Mouse (Mus musculus) hindbrain, embryonic 12.5 days (tissue): Measurements from ENCODE around the gene Alk. TPM values are rescaled to one million over a fixed set of nuclear protein-coding genes. Genes with fewer than 3 reads are reported as not detected.

Experiments used
- ATAC-seq: fragments of 200-750 bp; cut with Nextera tagmentation; 2 replicates; pipeline ENCODE4 v1.8.0; 2017; ENCODE audit warnings: moderate TSS enrichment; ENCODE audit not compliant: low FRiP score
- H3K27ac ChIP-seq: fragments of 300-500 bp; sonication (generic); 2 replicates; pipeline ENCODE4 v1.5.1; 2016; ENCODE audit warnings: mild to moderate bottlenecking
- H3K27me3 ChIP-seq: fragments of 300-500 bp; sonication (generic); 2 replicates; pipeline ENCODE4 v1.6.1; 2016; ENCODE audit warnings: mild to moderate bottlenecking
- H3K36me3 ChIP-seq: fragments of 300-500 bp; sonication (generic); 2 replicates; pipeline ENCODE4 v1.6.1; 2016; ENCODE audit warnings: mild to moderate bottlenecking
- H3K4me1 ChIP-seq: fragments of 300-500 bp; sonication (generic); 2 replicates; pipeline ENCODE4 v1.6.1; 2016
- H3K4me2 ChIP-seq: fragments of 300-500 bp; sonication (generic); replicated peaks from 2 replicates; pipeline ENCODE4 v1.6.1; 2016; ENCODE audit warnings: mild to moderate bottlenecking
- H3K4me3 ChIP-seq: fragments of 300-500 bp; sonication (generic); 2 replicates; pipeline ENCODE4 v1.5.1; 2016; ENCODE audit warnings: mild to moderate bottlenecking
- H3K9ac ChIP-seq: fragments of 300-500 bp; sonication (generic); 2 replicates; pipeline ENCODE4 v1.6.1; 2016; ENCODE audit warnings: mild to moderate bottlenecking, moderate library complexity
- H3K9me3 ChIP-seq: fragments of 300-500 bp; sonication (generic); replicated peaks from 2 replicates; pipeline ENCODE4 v1.6.1; 2016; ENCODE audit warnings: mild to moderate bottlenecking
- WGBS: fragments of 180-500 bp; shearing (Covaris S2); methylation state at CpG from one replicate; pipeline ENCODE4 v1.1.7; 2016; 5-methylcytosine and 5-hydroxymethylcytosine counted together
- polyA plus RNA-seq: library from polyadenylated mRNA; unstranded; fragments of >200 nt; fragmentation: Nextera tagmentation; extraction: Ambion mirVana; gene quantifications from 2 replicates; pipeline ENCODE4 v1.2.1, GENCODE M21; 2016

The Alk gene
- polyA plus RNA-seq, 1 experiment from 2014 or later = 2.2 TPM

DNA sequence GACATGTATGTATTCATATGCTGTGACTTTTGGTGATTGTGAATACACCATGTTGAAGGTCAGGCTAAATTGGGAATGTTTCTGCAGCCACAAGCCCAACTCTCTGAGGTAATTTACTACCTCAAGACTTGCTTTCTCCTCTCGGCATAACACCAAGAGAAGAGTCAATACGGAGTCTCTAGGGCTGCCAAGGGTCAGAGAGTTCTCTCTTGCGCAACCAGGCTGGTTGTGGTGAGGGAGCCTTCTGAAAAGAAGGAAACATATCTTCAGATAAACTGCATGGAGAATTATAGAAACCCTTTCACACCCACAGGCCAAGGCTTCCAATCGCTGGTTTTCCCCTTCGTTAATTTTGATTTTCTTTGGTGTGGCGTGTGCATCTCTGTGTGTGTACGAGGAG, 649.4 kb downstream of the Alk start:
- Histone ChIP-seq H3K4me1 (no peaks in the 10 kb centered on the region), H3K9me3 (no peaks in the 10 kb centered on the region), H3K4me3 (no peak overlapping the region), H3K9ac (no peak overlapping the region), H3K4me2 (no peak overlapping the region), H3K27ac (no peak overlapping the region), H3K36me3 (no peaks in the 10 kb centered on the region), H3K27me3 (no peaks in the 10 kb centered on the region)
- 88% methylated on average over 7 of the region's 7 CpGs for WGBS
- no peak for ATAC-seq

- Histone ChIP-seq H3K27ac (no peak overlapping the region), H3K4me3 (no peak overlapping the region), H3K9me3 (no peaks in the 10 kb centered on the region), H3K4me1 (no peaks in the 10 kb centered on the region), H3K36me3 (no peaks in the 10 kb centered on the region), H3K9ac (no peak overlapping the region), H3K27me3 (no peaks in the 10 kb centered on the region), H3K4me2 (no peak overlapping the region)
- WGBS = 61% methylated on average over 15 of the region's 15 CpGs
- ATAC-seq = peak; percentile 64
Measured at GRCm38 (mm10) chr17:71954217-71954844, 650.1 kb downstream of the Alk start.

GRCm38 (mm10) chr17:71950968-71951367, 653.5 kb downstream of the Alk start:
- H3K9me3 ChIP-seq = no peaks in the 10 kb centered on the region
- WGBS = 47% methylated on average over 5 of the region's 5 CpGs
- 0 out of 2 replicates have a peak, but pooled peaks cover 2% of the 10 kb centered on the region for H3K27me3 ChIP-seq
- peaks cover 10% of the 10 kb centered on the region for H3K4me1 ChIP-seq
- no peak overlapping the region for H3K27ac ChIP-seq
- no peak for ATAC-seq
- H3K9ac ChIP-seq = no peak overlapping the region
- no peak overlapping the region for H3K4me3 ChIP-seq
- no peaks in the 10 kb centered on the region for H3K36me3 ChIP-seq
- no peak overlapping the region for H3K4me2 ChIP-seq

DNA sequence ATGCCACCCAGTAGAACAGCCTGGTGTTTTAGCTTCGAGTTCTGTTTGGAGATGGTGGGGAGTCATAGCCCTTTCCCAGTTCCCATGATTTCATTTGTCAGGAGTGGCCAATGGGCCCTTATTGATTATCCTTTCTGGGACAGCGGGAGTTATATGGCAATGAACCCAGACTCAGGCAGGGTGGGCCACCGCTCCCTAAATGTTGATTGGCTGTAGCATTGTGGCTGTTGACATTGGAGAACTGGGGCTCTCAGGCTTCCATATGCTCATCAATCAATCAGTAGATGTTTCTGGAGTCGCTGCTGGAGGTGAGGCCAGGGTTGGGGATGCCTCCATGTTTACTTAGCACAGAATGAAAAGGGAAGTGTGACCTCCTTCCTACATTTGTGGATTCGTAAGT, 655.7 kb downstream of the Alk start:
- Histone ChIP-seq H3K9me3 (no peaks in the 10 kb centered on the region), H3K4me2 (no peak overlapping the region), H3K27ac (no peak overlapping the region), H3K9ac (no peak overlapping the region), H3K27me3 (0 out of 2 replicates have a peak, but pooled peaks cover 2% of the 10 kb centered on the region), H3K4me1 (peaks cover 10% of the 10 kb centered on the region), H3K36me3 (no peaks in the 10 kb centered on the region), H3K4me3 (no peak overlapping the region)
- WGBS = 67% methylated on average over 5 of the region's 5 CpGs
- ATAC-seq = no peak

DNA sequence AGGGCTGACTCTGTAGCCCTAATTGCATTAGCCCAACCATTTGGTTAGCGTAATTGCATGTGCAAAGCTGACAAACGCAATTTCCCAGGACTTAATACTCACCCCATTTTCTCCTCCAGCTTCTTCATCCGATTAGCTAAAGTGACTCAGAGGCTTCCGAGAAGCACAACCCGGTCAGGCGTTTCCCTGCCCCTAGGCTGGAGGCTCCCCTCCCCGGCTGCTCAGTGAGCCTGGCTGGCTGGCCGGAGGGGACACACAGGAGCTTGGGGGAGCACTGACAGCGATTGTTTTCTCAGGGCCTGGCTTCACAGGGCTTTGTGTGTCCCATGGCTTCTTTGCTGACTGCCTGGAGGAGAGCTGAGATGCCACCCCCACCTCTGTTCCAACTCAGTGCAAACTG, 657.0 kb downstream of the Alk start:
- H3K4me3 ChIP-seq = no peak overlapping the region
- H3K27ac ChIP-seq = no peak overlapping the region
- H3K27me3 ChIP-seq = 0 out of 2 replicates have a peak, but pooled peaks cover 2% of the 10 kb centered on the region
- H3K9ac ChIP-seq = no peak overlapping the region
- H3K36me3 ChIP-seq = no peaks in the 10 kb centered on the region
- peaks cover 10% of the 10 kb centered on the region for H3K4me1 ChIP-seq
- WGBS = 15% methylated on average over 9 of the region's 9 CpGs
- peak; percentile 32; the same call in 1 of the 2 replicates for ATAC-seq
- H3K9me3 ChIP-seq = no peaks in the 10 kb centered on the region
- H3K4me2 ChIP-seq = no peak overlapping the region

- Histone ChIP-seq H3K4me1 (peaks cover 10% of the 10 kb centered on the region), H3K9me3 (no peaks in the 10 kb centered on the region), H3K36me3 (no peaks in the 10 kb centered on the region), H3K4me2 (no peak overlapping the region), H3K4me3 (no peak overlapping the region), H3K27ac (no peak overlapping the region), H3K9ac (no peak overlapping the region), H3K27me3 (0 out of 2 replicates have a peak, but pooled peaks cover 1% of the 10 kb centered on the region)
- WGBS = 78% methylated on average over 5 of the region's 5 CpGs
- no peak for ATAC-seq
Measured at GRCm38 (mm10) chr17:71944020-71944419, 660.4 kb downstream of the Alk start.

DNA sequence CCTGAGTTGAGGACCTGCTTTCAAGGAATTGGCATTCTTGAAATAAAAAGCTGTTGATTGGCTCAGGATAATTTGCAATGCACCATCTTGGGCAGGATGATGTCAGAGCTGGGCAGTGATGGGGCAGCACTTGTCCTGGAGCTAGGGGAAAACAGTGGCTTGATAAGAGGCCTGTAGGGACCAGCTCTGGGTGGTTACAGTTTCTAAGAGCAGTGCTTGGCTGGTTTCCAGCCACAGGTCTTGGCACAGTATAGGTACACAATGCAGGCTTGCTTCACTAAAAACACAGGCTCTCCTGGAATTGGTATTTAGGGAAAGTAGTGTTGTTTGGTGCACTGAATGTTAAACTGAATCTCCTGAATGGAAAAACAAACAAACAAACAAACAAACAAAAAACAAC, 662.4 kb downstream of the Alk start:
- Histone ChIP-seq H3K4me3 (no peak overlapping the region), H3K9ac (no peak overlapping the region), H3K9me3 (no peaks in the 10 kb centered on the region), H3K27ac (no peak overlapping the region), H3K4me2 (no peak overlapping the region), H3K27me3 (no peaks in the 10 kb centered on the region), H3K4me1 (peaks cover under 1% of the 10 kb centered on the region), H3K36me3 (no peaks in the 10 kb centered on the region)
- no peak for ATAC-seq

DNA sequence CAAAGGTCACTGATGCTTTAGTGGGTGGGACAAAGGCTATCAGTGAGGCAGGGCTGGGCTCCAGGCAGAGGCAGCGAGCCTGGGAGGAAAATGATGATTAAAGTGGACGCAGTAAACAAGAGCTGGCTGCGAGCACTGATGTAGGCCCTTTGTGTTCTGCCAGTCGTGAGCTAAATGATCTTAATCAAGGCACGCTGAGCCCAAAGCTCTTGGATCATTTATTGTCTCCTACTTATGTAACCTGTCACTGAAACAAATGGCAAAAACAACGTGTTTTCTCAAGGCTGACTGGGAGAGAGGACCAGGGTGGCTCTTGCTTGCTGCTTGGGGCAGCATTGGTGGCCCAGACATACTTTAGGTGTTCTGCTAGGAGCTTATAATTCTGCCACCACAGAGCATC, 663.0 kb downstream of the Alk start:
- Histone ChIP-seq H3K4me3 (no peak overlapping the region), H3K27ac (no peak overlapping the region), H3K27me3 (no peaks in the 10 kb centered on the region), H3K9ac (no peak overlapping the region), H3K9me3 (no peaks in the 10 kb centered on the region), H3K4me2 (no peak overlapping the region), H3K36me3 (no peaks in the 10 kb centered on the region), H3K4me1 (peaks cover under 1% of the 10 kb centered on the region; the same call in 1 of the 2 replicates)
- WGBS = 40% methylated on average over 6 of the region's 6 CpGs
- ATAC-seq = no peak

DNA sequence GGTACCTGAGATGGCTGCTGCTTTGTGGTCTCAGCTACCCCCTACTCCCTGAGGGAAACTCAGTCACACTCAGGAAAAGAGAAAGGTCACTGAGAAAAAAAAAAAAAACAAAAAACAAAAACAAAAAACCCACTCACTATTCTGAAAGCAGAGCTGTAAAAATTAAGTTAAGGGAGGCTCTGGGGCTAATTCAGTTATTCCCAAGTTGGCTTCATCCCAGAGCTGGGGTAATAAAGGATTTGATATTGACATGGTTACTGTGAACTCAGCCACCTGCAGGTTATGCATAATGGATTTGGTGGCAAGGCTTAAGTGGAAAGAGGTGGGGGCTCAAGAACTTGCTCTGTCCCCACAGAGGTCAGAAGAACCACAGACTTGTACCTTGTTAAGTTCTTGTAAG, 667.7 kb downstream of the Alk start:
- Histone ChIP-seq H3K9me3 (no peaks in the 10 kb centered on the region), H3K27ac (no peak overlapping the region), H3K27me3 (no peaks in the 10 kb centered on the region), H3K36me3 (no peaks in the 10 kb centered on the region), H3K4me3 (no peak overlapping the region), H3K4me2 (no peak overlapping the region), H3K9ac (no peak overlapping the region), H3K4me1 (peaks cover 3% of the 10 kb centered on the region; the same call in 1 of the 2 replicates)
- ATAC-seq = no peak

GRCm38 (mm10) chr17:71935837-71936236, 668.6 kb downstream of the Alk start:
- H3K9me3 ChIP-seq = no peaks in the 10 kb centered on the region
- H3K4me2 ChIP-seq = no peak overlapping the region
- no peak for ATAC-seq
- 90% methylated on average over 10 of the region's 10 CpGs for WGBS
- no peak overlapping the region for H3K4me3 ChIP-seq
- H3K9ac ChIP-seq = no peak overlapping the region
- no peak overlapping the region for H3K27ac ChIP-seq
- H3K4me1 ChIP-seq = peaks cover 3% of the 10 kb centered on the region; the same call in 1 of the 2 replicates
- no peaks in the 10 kb centered on the region for H3K27me3 ChIP-seq
- H3K36me3 ChIP-seq = no peaks in the 10 kb centered on the region

- Histone ChIP-seq H3K4me1 (peaks cover 3% of the 10 kb centered on the region; the same call in 1 of the 2 replicates), H3K4me3 (no peak overlapping the region), H3K4me2 (no peak overlapping the region), H3K9ac (no peak overlapping the region), H3K36me3 (no peaks in the 10 kb centered on the region), H3K27ac (no peak overlapping the region), H3K27me3 (no peaks in the 10 kb centered on the region), H3K9me3 (no peaks in the 10 kb centered on the region)
- 52% methylated on average over 3 of the region's 3 CpGs for WGBS
- ATAC-seq = no peak
Measured at GRCm38 (mm10) chr17:71935336-71935735, 669.1 kb downstream of the Alk start.

DNA sequence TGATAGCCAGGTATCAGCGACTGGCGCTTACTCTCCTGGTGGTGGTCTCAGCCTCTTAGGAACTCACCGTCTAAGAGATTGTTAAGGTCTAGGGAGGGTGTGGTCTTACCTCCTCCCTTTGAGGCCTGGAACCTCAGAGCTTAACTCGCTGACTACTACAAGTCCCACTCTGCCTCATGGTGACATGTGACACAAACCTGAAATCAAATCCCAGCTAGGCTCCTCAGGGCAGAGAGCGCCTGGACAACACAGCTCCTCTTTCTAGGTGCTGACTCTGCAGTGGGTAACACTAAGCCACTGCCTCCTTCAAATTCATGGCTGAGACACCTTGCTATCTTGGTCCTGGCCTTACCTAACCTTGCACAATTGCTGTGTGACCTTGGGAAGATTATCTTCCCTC, 689.5 kb downstream of the Alk start:
- H3K4me3 ChIP-seq = no peak overlapping the region

GRCm38 (mm10) chr17:71914541-71914940, 689.9 kb downstream of the Alk start:
- Histone ChIP-seq H3K9me3 (no peaks in the 10 kb centered on the region), H3K9ac (no peak overlapping the region), H3K4me3 (no peak overlapping the region), H3K4me2 (no peak overlapping the region), H3K27me3 (no peaks in the 10 kb centered on the region), H3K36me3 (no peaks in the 10 kb centered on the region), H3K4me1 (no peaks in the 10 kb centered on the region), H3K27ac (no peak overlapping the region)
- WGBS = 81% methylated on average over 3 of the region's 3 CpGs
- no peak for ATAC-seq

More for the DNA sequence above, 689.5 kb downstream of the Alk start:
- Histone ChIP-seq H3K9me3 (no peaks in the 10 kb centered on the region), H3K36me3 (no peaks in the 10 kb centered on the region), H3K4me1 (no peaks in the 10 kb centered on the region), H3K4me2 (no peak overlapping the region), H3K9ac (no peak overlapping the region), H3K27ac (no peak overlapping the region), H3K27me3 (no peaks in the 10 kb centered on the region)
- no peak for ATAC-seq
- 83% methylated on average over 5 of the region's 5 CpGs for WGBS
